In genomic region chr16:56028722-56029551, GRCm38 (mm10) we compare ENCODE assay signal across 8 mouse cellular contexts. TPM values are rescaled to one million over a fixed set of nuclear protein-coding genes. Genes with fewer than 3 reads are reported as not detected.
DNase-seq lines count a peak whose midpoint lies in the region; ATAC-seq and TF ChIP-seq lines count a peak whose summit lies in the region.

No protein-coding gene starts in this region.

- no peaks in the 10 kb centered on the region; the same call in 1 of the 2 replicates for H3K4me1 ChIP-seq in cerebellum, adult 2 months (ENCODE audit: control insufficient read depth, insufficient read depth, low read length)
- H3K4me1 ChIP-seq in heart, postnatal 0 days (ENCODE audit: control insufficient read depth, insufficient read depth) = peaks cover 26% of the 10 kb centered on the region
- peaks cover 20% of the 10 kb centered on the region for H3K4me1 ChIP-seq in liver, embryonic 11.5 days (replicated peaks; ENCODE audit: control insufficient read depth, insufficient read depth, low read length)
- peaks cover 8% of the 10 kb centered on the region for H3K4me1 ChIP-seq in neural tube, embryonic 11.5 days (ENCODE audit: control insufficient read depth, insufficient read depth, low read length)

- ATAC-seq in heart, postnatal 0 days (ENCODE audit: insufficient read depth, low read depth) = peak; percentile 81
- peak; percentile 86 for ATAC-seq in liver, embryonic 11.5 days (replicated peaks; ENCODE audit: low FRiP score)
- peak; percentile 86 for ATAC-seq in neural tube, embryonic 11.5 days (ENCODE audit: insufficient read depth, low FRiP score, low TSS enrichment)

- H3K9ac ChIP-seq in heart, postnatal 0 days (replicated peaks; ENCODE audit: low read depth, low read length) = peak overlapping the region; percentile 87
- H3K9ac ChIP-seq in liver, embryonic 11.5 days (ENCODE audit: low read depth, low read length) = peak overlapping the region; percentile 96
- H3K9ac ChIP-seq in neural tube, embryonic 11.5 days (ENCODE audit: low read length) = peak overlapping the region; percentile 97

- H3K27ac ChIP-seq in cerebellum, adult 2 months (ENCODE audit: insufficient read depth, low read length) = peak overlapping the region; percentile 30
- H3K27ac ChIP-seq in heart, postnatal 0 days (ENCODE audit: low read depth) = peak overlapping the region; percentile 93
- H3K27ac ChIP-seq in liver, embryonic 11.5 days (ENCODE audit: low read depth, low read length) = peak overlapping the region; percentile 80
- peak overlapping the region; percentile 80 for H3K27ac ChIP-seq in neural tube, embryonic 11.5 days (ENCODE audit: low read depth, low read length)

- WGBS in cerebellum, adult 2 months = under 1% methylated on average over 62 of the region's 62 CpGs
- under 1% methylated on average over 61 of the region's 62 CpGs for WGBS in heart, postnatal 0 days
- under 1% methylated on average over 61 of the region's 62 CpGs for WGBS in liver, embryonic 11.5 days
- under 1% methylated on average over 62 of the region's 62 CpGs for WGBS in neural tube, embryonic 11.5 days

- TF ChIP-seq EP300 in heart, postnatal 0 days (IDR thresholded peaks at IDR 0.05; ENCODE audit: low read depth) = no peak

- H3K4me3 ChIP-seq in cerebellum, adult 2 months (replicated peaks; ENCODE audit: insufficient read depth, low read depth, low read length) = peak overlapping the region; percentile 98
- peak overlapping the region; percentile 76 for H3K4me3 ChIP-seq in heart, postnatal 0 days (ENCODE audit: low read depth, low read length)
- peak overlapping the region; percentile 68 for H3K4me3 ChIP-seq in liver, embryonic 11.5 days (ENCODE audit: low read depth, low read length)
- H3K4me3 ChIP-seq in neural tube, embryonic 11.5 days (ENCODE audit: low read depth, low read length) = peak overlapping the region; percentile 97

- peaks cover 16% of the 10 kb centered on the region for H3K36me3 ChIP-seq in heart, postnatal 0 days (replicated peaks; ENCODE audit: control insufficient read depth, insufficient read depth, low read length)
- H3K36me3 ChIP-seq in liver, embryonic 11.5 days (ENCODE audit: control insufficient read depth, insufficient read depth, low read length) = peaks cover 21% of the 10 kb centered on the region
- H3K36me3 ChIP-seq in neural tube, embryonic 11.5 days (ENCODE audit: control insufficient read depth, insufficient read depth, low read length) = peaks cover 3% of the 10 kb centered on the region; the same call in 1 of the 2 replicates

- no peak for TF ChIP-seq POLR2A in cerebellum, adult 2 months (IDR thresholded peaks at IDR 0.05; ENCODE audit: borderline replicate concordance, insufficient read depth, low read length)

- peak overlapping the region; percentile 78 for H3K4me2 ChIP-seq in heart, postnatal 0 days (ENCODE audit: low read depth, low read length)
- H3K4me2 ChIP-seq in liver, embryonic 11.5 days = peak overlapping the region; percentile 67
- peak overlapping the region; percentile 66 for H3K4me2 ChIP-seq in neural tube, embryonic 11.5 days (ENCODE audit: low read depth)

- peak in 1 of 2 experiments; percentile 75 for DNase-seq in cerebellum, adult 2 months
- no peak for DNase-seq in cerebellum, adult 18-20 months
- peak; percentile 52 for DNase-seq in 3T3-L1 (ENCODE audit: low read depth, low spot score)
- peak; percentile 41 for DNase-seq in c-Kit-positive CD71-positive TER-119-negative erythroid progenitor cells, embryonic 14.5 days (ENCODE audit: low read depth)
- DNase-seq in heart, postnatal 0 days (ENCODE audit: low spot score) = peak; percentile 56
- peak; percentile 81 for DNase-seq in liver, embryonic 11.5 days (ENCODE audit: low spot score)
- no peak for DNase-seq in neural tube, embryonic 11.5 days (ENCODE audit: low spot score)
- DNase-seq in urinary bladder, postnatal 25 days (ENCODE audit: low spot score) = no peak

- H3K9me3 ChIP-seq in heart, postnatal 0 days (replicated peaks; ENCODE audit: control insufficient read depth, low read length) = no peaks in the 10 kb centered on the region
- H3K9me3 ChIP-seq in liver, embryonic 11.5 days (ENCODE audit: control insufficient read depth, low read length) = no peaks in the 10 kb centered on the region
- H3K9me3 ChIP-seq in neural tube, embryonic 11.5 days (ENCODE audit: control insufficient read depth, low read length) = no peaks in the 10 kb centered on the region

- H3K27me3 ChIP-seq in cerebellum, adult 2 months (ENCODE audit: control insufficient read depth, insufficient read depth, low read length) = no peaks in the 10 kb centered on the region
- no peaks in the 10 kb centered on the region for H3K27me3 ChIP-seq in heart, postnatal 0 days (ENCODE audit: control insufficient read depth, insufficient read depth, low read length)
- no peaks in the 10 kb centered on the region for H3K27me3 ChIP-seq in liver, embryonic 11.5 days (replicated peaks; ENCODE audit: control insufficient read depth, insufficient read depth, low read length)
- H3K27me3 ChIP-seq in neural tube, embryonic 11.5 days (ENCODE audit: control insufficient read depth, insufficient read depth, low read length) = no peaks in the 10 kb centered on the region

- TF ChIP-seq CTCF in cerebellum, adult 2 months (IDR thresholded peaks at IDR 0.05; ENCODE audit: borderline replicate concordance, insufficient read depth, low read depth, low read length) = no peak
- TF ChIP-seq CTCF in heart, postnatal 0 days (IDR thresholded peaks at IDR 0.05; ENCODE audit: low read depth) = no peak

RNA-seq across cellular contexts. Expression of gene Pcnp, which starts 0.6 kb away (rescaled TPM):
- polyA plus RNA-seq in cerebellum, adult 2 months (2012; rRNA removed) = 122 and 134 TPM in 2 replicates
- total RNA-seq in heart, postnatal 0 days (2014; rRNA removed; ENCODE audit: low replicate concordance) = 32.9 and 37.1 TPM in 2 replicates
- 104 and 111 TPM in 2 replicates for polyA plus RNA-seq in heart, postnatal 0 days (2015; fragmentation: Nextera tagmentation; extraction: Ambion mirVana)
- polyA plus RNA-seq in liver, embryonic 11.5 days (2014; fragmentation: Nextera tagmentation; extraction: Ambion mirVana) = 195 and 210 TPM in 2 replicates
- 311 and 312 TPM in 2 replicates for polyA plus RNA-seq in neural tube, embryonic 11.5 days (2014; fragmentation: Nextera tagmentation; extraction: Ambion mirVana)

RNA-seq across cellular contexts. Expression of gene Trmt10c, which starts 8.7 kb away (rescaled TPM):
- 7.3 and 7.5 TPM in 2 replicates for polyA plus RNA-seq in cerebellum, adult 2 months (2012; rRNA removed)
- total RNA-seq in heart, postnatal 0 days (2014; rRNA removed; ENCODE audit: low replicate concordance) = 8.8 and 20.5 TPM in 2 replicates
- polyA plus RNA-seq in heart, postnatal 0 days (2015; fragmentation: Nextera tagmentation; extraction: Ambion mirVana) = 19.9 and 21.0 TPM in 2 replicates
- 38.5 and 41.8 TPM in 2 replicates for polyA plus RNA-seq in liver, embryonic 11.5 days (2014; fragmentation: Nextera tagmentation; extraction: Ambion mirVana)
- polyA plus RNA-seq in neural tube, embryonic 11.5 days (2014; fragmentation: Nextera tagmentation; extraction: Ambion mirVana) = 30.3 and 30.6 TPM in 2 replicates

RNA-seq across cellular contexts. Expression of gene Senp7, which starts 19.2 kb away (rescaled TPM):
- 25.4 and 26.7 TPM in 2 replicates for polyA plus RNA-seq in cerebellum, adult 2 months (2012; rRNA removed)
- total RNA-seq in heart, postnatal 0 days (2014; rRNA removed; ENCODE audit: low replicate concordance) = 9.5 and 16.2 TPM in 2 replicates
- 14.0 and 14.7 TPM in 2 replicates for polyA plus RNA-seq in heart, postnatal 0 days (2015; fragmentation: Nextera tagmentation; extraction: Ambion mirVana)
- 24.1 and 29.2 TPM in 2 replicates for polyA plus RNA-seq in liver, embryonic 11.5 days (2014; fragmentation: Nextera tagmentation; extraction: Ambion mirVana)
- 41.7 and 42.5 TPM in 2 replicates for polyA plus RNA-seq in neural tube, embryonic 11.5 days (2014; fragmentation: Nextera tagmentation; extraction: Ambion mirVana)

RNA-seq across cellular contexts. Expression of gene Zbtb11, which starts 55.3 kb away (rescaled TPM):
- polyA plus RNA-seq in cerebellum, adult 2 months (2012; rRNA removed) = 25.5 and 27.5 TPM in 2 replicates
- 4.6 and 14.5 TPM in 2 replicates for total RNA-seq in heart, postnatal 0 days (2014; rRNA removed; ENCODE audit: low replicate concordance)
- polyA plus RNA-seq in heart, postnatal 0 days (2015; fragmentation: Nextera tagmentation; extraction: Ambion mirVana) = 6.7 and 7.6 TPM in 2 replicates
- 21.7 and 23.5 TPM in 2 replicates for polyA plus RNA-seq in liver, embryonic 11.5 days (2014; fragmentation: Nextera tagmentation; extraction: Ambion mirVana)
- polyA plus RNA-seq in neural tube, embryonic 11.5 days (2014; fragmentation: Nextera tagmentation; extraction: Ambion mirVana) = 15.3 and 16.9 TPM in 2 replicates

Comparison
In these comparisons a context has a peak if more than half of its experiments do, and no peak if none do; other contexts are left out.
1. DNase-seq: peak in 3T3-L1 (single experiment), c-Kit-positive CD71-positive TER-119-negative erythroid progenitor cells, embryonic 14.5 days (single experiment), heart, postnatal 0 days (single experiment) and liver, embryonic 11.5 days (single experiment); none in cerebellum, adult 18-20 months (0 of 2), neural tube, embryonic 11.5 days (single experiment) and urinary bladder, postnatal 25 days (single experiment).
2. H3K27ac ChIP-seq: peak in every context shown above with its lines; median percentile 93 in heart, postnatal 0 days; 80 in liver, embryonic 11.5 days; 80 in neural tube, embryonic 11.5 days; 30 in cerebellum, adult 2 months.
3. Peak in every context shown above with its lines, with median percentiles within 50 percentile points of each other: H3K4me3 ChIP-seq, ATAC-seq, H3K4me2 ChIP-seq and H3K9ac ChIP-seq.